Mouse (Mus musculus) heart, postnatal 10 days (tissue): ENCODE results near the gene Cd79a. TPM values are rescaled to one million over a fixed set of nuclear protein-coding genes. Genes with fewer than 3 reads are reported as not detected.

Experiments used
- DNase-seq, 2 experiments: peaks; one replicate each; pipeline ENCODE4 v3.0.0; 2021
- intact Hi-C: fragments of 180-260 bp; cut with DNase I; formaldehyde crosslinking; loops from one replicate; pipeline ENCODE4 v1.15.1; 2025
- total RNA-seq, 2 experiments: library from RNA; stranded (reverse); gene quantifications; 2 replicates each; pipeline ENCODE4 v1.2.3; 2021

Cd79a gene
- total RNA-seq: 1 to 10 TPM; 1.3 to 1.8 TPM

GRCm38 (mm10) chr7:24897224-24897623 is at the start of gene Cd79a:
TSS of gene Cd79a (plus strand) at chr7:24897381.
- no peak for DNase-seq
- intact Hi-C loops: no loop called here

GRCm38 (mm10) chr7:24850162-24850561 is 47.0 kb upstream of the Cd79a start:
- DNase-seq: no peak
- intact Hi-C loops: no loop called here

GRCm38 (mm10) chr7:24850899-24851303 is 46.3 kb upstream of the Cd79a start:
- DNase-seq: no peak
- intact Hi-C loops: no loop called here

- intact Hi-C loops: no loop called here
- DNase-seq: no peak
Observed at GRCm38 (mm10) chr7:24851596-24852325, 45.4 kb upstream of the Cd79a start.

GRCm38 (mm10) chr7:24852557-24853232 is 44.5 kb upstream of the Cd79a start:
- intact Hi-C loops: no loop called here
- DNase-seq: no peak

- no peak for DNase-seq
- intact Hi-C loops: no loop called here
Observed at GRCm38 (mm10) chr7:24853233-24853563, 44.0 kb upstream of the Cd79a start.

- intact Hi-C loops: no loop called here
- DNase-seq: no peak
Observed at GRCm38 (mm10) chr7:24853695-24854094, 43.5 kb upstream of the Cd79a start.

GRCm38 (mm10) chr7:24856460-24857120 is 40.6 kb upstream of the Cd79a start:
- intact Hi-C loops: no loop called here
- DNase-seq: no peak

GRCm38 (mm10) chr7:24859234-24859633 is 37.9 kb upstream of the Cd79a start:
- intact Hi-C loops: no loop called here
- no peak for DNase-seq

GRCm38 (mm10) chr7:24861913-24862312 is 35.3 kb upstream of the Cd79a start, which contains the start of gene Gm9844:
TSS of gene Gm9844 (plus strand) at chr7:24862213.
- no peak for DNase-seq
- intact Hi-C loops: no loop called here

GRCm38 (mm10) chr7:24862853-24863252 is 34.3 kb upstream of the Cd79a start:
- intact Hi-C loops: no loop called here
- DNase-seq: no peak

- intact Hi-C loops: no loop called here
- no peak for DNase-seq
Observed at GRCm38 (mm10) chr7:24864156-24864555, 33.0 kb upstream of the Cd79a start.

GRCm38 (mm10) chr7:24869080-24869479 is 28.1 kb upstream of the Cd79a start:
- intact Hi-C loops: loop anchor here (5.0 kb wide), 1 partner anchor 52 kb away; no protein-coding TSS in a partner anchor
- DNase-seq: no peak

- intact Hi-C loops: loop anchor here (5.0 kb wide), 1 partner anchor 52 kb away; no protein-coding TSS in a partner anchor
- DNase-seq: no peak
Observed at GRCm38 (mm10) chr7:24869532-24870165, 27.5 kb upstream of the Cd79a start, which contains the start of the genes Lypd4 and Dmrtc2. TSS of gene Lypd4 (minus strand) at chr7:24869941. TSS of gene Dmrtc2 (plus strand) at chr7:24870057.

- intact Hi-C loops: no loop called here
- no peak for DNase-seq
Observed at GRCm38 (mm10) chr7:24877588-24877987, 19.6 kb upstream of the Cd79a start.

GRCm38 (mm10) chr7:24879620-24880019 is 17.6 kb upstream of the Cd79a start:
- no peak for DNase-seq
- intact Hi-C loops: no loop called here

GRCm38 (mm10) chr7:24882416-24883199 is 14.6 kb upstream of the Cd79a start:
- no peak for DNase-seq
- intact Hi-C loops: no loop called here

GRCm38 (mm10) chr7:24883896-24884692 is 13.1 kb upstream of the Cd79a start, which contains the start of gene Rps19:
TSS of gene Rps19 (plus strand) at chr7:24884371.
- intact Hi-C loops: no loop called here
- DNase-seq: peak; percentile 99 to 100

- intact Hi-C loops: no loop called here
- no peak for DNase-seq
Observed at GRCm38 (mm10) chr7:24884693-24885291, 12.4 kb upstream of the Cd79a start.
